Mouse (Mus musculus) hematopoietic multipotent progenitor cell, adult 10-12 weeks (in vitro differentiated cells): ENCODE results near the gene Nkd1. TPM values are rescaled to one million over a fixed set of nuclear protein-coding genes. Genes with fewer than 3 reads are reported as not detected.

Experiments used
- polyA plus RNA-seq: library from polyadenylated mRNA; stranded (reverse); fragments of >175 nt; gene quantifications from 2 replicates; pipeline ENCODE4 v1.2.3, GENCODE M21; 2012; ENCODE audit warnings: low replicate concordance

Nkd1 gene
- polyA plus RNA-seq, result 1.7 and 2.5 TPM in 2 replicates

DNA sequence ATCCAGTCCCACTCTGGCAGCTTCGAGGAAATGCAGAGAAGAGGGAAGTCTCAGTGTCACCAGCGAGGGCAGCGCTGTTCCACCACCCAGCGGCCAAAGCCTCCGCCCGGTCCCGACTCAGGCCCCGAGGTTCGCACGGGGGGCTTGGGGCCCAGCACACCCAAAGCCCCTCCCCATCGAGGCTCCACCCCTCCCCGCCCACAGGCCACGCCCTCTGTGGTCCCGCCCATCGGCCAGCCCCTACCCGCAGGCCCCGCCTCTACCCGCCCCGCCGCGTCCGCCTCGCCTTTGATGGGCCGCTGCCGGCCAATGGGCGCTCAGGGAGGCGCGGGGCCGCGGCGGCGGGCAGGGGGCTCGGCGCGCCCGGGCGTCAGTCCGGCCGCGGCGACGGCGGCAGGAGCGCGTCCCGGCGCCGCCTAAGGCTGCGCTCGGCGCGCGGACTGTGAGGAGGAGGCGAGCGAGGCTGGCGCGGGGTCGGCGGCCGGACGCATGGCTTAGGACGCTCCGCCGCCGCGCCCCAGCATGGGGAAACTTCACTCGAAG, at the start of gene Nkd1:
Gene Nkd1, plus strand, starts transcription at position 370 of the 543 bp plus-strand sequence.

DNA sequence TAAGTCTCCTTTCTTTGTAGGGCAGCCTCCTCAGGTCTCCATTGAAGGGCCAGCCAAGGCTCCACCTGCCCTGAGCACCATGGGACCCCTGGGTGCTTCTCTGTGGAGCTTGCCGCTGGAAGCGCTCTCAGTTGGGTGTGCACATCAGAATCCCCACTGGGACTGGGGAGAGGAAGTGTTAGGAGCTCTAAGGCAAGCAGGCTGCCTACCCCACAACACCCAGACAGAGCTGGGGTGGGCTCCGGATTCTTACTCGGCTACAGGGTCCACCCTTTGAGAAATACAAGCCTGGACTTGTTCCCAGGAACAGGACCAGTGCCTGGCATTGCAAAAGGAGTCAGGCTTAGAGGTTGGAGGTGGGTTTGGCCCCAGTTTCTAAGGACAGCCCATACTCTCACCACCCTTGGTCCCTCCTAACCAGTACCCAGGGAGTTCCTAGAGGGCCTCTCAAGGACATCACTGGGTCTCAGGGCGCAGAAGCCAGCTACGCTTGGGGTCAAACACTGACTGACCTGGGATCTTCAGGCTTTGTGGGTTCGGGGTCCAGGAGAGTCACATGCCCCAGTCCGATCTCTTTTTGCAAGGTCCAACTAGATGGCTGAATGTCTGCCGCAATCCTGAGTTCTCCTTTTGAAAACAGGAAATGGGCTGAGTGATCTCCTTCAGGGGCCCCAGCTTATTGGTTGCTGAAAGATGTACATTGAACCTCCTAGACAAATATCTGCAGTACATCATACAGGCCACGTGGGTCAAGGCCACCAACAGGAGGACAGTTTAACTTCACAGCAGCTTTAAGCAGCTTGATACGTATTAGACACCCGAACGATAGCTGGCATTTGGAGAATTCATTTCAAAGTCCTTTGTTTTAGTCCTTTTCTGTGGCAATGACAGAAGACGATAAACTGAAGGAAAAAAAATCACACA, 114.6 kb downstream of the Nkd1 start, which contains the start of gene Snx20:
Gene Snx20, minus strand, starts transcription at position 655 of the 924 bp plus-strand sequence.

Other genes with a start within 250 kb of the Nkd1 start
- gene Adcy7, start 249.0 kb upstream of the Nkd1 start, polyA plus RNA-seq, result 41.3 and 153 TPM in 2 replicates
- 109 and 200 TPM in 2 replicates for gene Brd7, start 159.2 kb upstream of the Nkd1 start, polyA plus RNA-seq
- gene Snx20, start 114.8 kb downstream of the Nkd1 start, polyA plus RNA-seq, result 107 and 149 TPM in 2 replicates
- 2.0 and 3.9 TPM in 2 replicates for gene Nod2, start 126.0 kb downstream of the Nkd1 start, polyA plus RNA-seq
- gene Cyld, start 175.7 kb downstream of the Nkd1 start, polyA plus RNA-seq, result 5.0 and 5.3 TPM in 2 replicates